Mouse (Mus musculus) MEL (cell line): Measurements from ENCODE around the gene Rpl7l1. TPM values are rescaled to one million over a fixed set of nuclear protein-coding genes. Genes with fewer than 3 reads are reported as not detected.
A peak's percentile ranks its signal among the peaks of the same experiment; 100 is the strongest.

Experiments
- DNase-seq: peaks from one replicate; pipeline ENCODE4 v3.0.0; 2011; ENCODE audit warnings: low read depth, low spot score
- H3K27ac ChIP-seq: 2 replicates; pipeline ENCODE4 v1.5.1; 2012; ENCODE audit warnings: low read depth, mild to moderate bottlenecking, control low read depth, low read length, moderate library complexity; ENCODE audit not compliant: control insufficient read depth
- H3K27me3 ChIP-seq, 2 experiments: fragments of 150-350 bp in 1 of 2; sonication (generic) in 1 of 2; 2 replicates each; pipeline ENCODE4 v1.6.1; 2012; ENCODE audit warnings: low read length in 2 of 2, mild to moderate bottlenecking in 2 of 2, improper control_type of control experiment in 1 of 2, moderate library complexity in 1 of 2; ENCODE audit not compliant: insufficient read depth in 2 of 2, control insufficient read depth in 1 of 2
- H3K36me3 ChIP-seq, 2 experiments: 2 replicates each; pipeline ENCODE4 v1.6.1; 2012 to 2014; ENCODE audit warnings: low read length in 2 of 2, improper control_type of control experiment in 1 of 2, inconsistent platforms in 1 of 2, mild to moderate bottlenecking in 1 of 2; ENCODE audit not compliant: insufficient read depth in 2 of 2, control insufficient read depth in 1 of 2
- H3K4me1 ChIP-seq, 2 experiments: fragments of 150-350 bp in 1 of 2; sonication (generic) in 1 of 2; 2 replicates each; pipeline ENCODE4 v1.6.1; 2012; ENCODE audit warnings: low read length in 2 of 2, improper control_type of control experiment in 1 of 2, mild to moderate bottlenecking in 1 of 2; ENCODE audit not compliant: insufficient read depth in 2 of 2, control insufficient read depth in 1 of 2
- H3K4me3 ChIP-seq, 2 experiments: fragments of 150-350 bp in 1 of 2; sonication (generic) in 1 of 2; 2 replicates each; pipeline ENCODE4 v1.5.1; 2012; ENCODE audit warnings: low read depth in 2 of 2, low read length in 2 of 2, mild to moderate bottlenecking in 2 of 2, moderate library complexity in 2 of 2, control low read depth in 1 of 2, improper control_type of control experiment in 1 of 2; ENCODE audit not compliant: control insufficient read depth in 1 of 2, insufficient read depth in 1 of 2
- H3K79me2 ChIP-seq: 2 replicates; pipeline ENCODE4 v1.6.1; 2012; ENCODE audit warnings: mild to moderate bottlenecking, low read length, moderate library complexity; ENCODE audit not compliant: control insufficient read depth, poor library complexity, insufficient read depth
- H3K9ac ChIP-seq: 2 replicates; pipeline ENCODE4 v1.6.1; 2012; ENCODE audit warnings: low read depth, mild to moderate bottlenecking, control low read depth, low read length, moderate library complexity; ENCODE audit not compliant: control insufficient read depth, poor library complexity, severe bottlenecking
- H3K9me3 ChIP-seq: fragments of 150-350 bp; sonication (generic); replicated peaks from 2 replicates; pipeline ENCODE4 v1.6.1; 2012; ENCODE audit warnings: mild to moderate bottlenecking, low read length, improper control_type of control experiment, moderate library complexity; ENCODE audit not compliant: insufficient read depth
- CHD2 ChIP-seq: IDR thresholded peaks from 2 replicates; pipeline ENCODE4 v1.6.1; 2011; ENCODE audit warnings: low read length, improper control_type of control experiment
- ELF1 ChIP-seq: IDR thresholded peaks from 2 replicates; pipeline ENCODE4 v1.6.1; 2014; ENCODE audit warnings: low read depth, mild to moderate bottlenecking, inconsistent platforms, low read length, improper control_type of control experiment, moderate library complexity
- EP300 ChIP-seq, 2 experiments: IDR thresholded peaks; 2 replicates each; pipeline ENCODE4 v1.6.1; 2011; ENCODE audit warnings: improper control_type of control experiment in 2 of 2, low read length in 2 of 2, low read depth in 1 of 2, mild to moderate bottlenecking in 1 of 2
- ETS1 ChIP-seq: IDR thresholded peaks from 2 replicates; pipeline ENCODE4 v1.6.1; 2012; ENCODE audit warnings: low read depth, mild to moderate bottlenecking, inconsistent platforms, low read length, improper control_type of control experiment, moderate library complexity
- GABPA ChIP-seq: IDR thresholded peaks from 2 replicates; pipeline ENCODE4 v1.6.1; 2012; ENCODE audit warnings: low read depth, mild to moderate bottlenecking, inconsistent platforms, low read length, improper control_type of control experiment, moderate library complexity
- GATA1 ChIP-seq: IDR thresholded peaks from 2 replicates; pipeline ENCODE4 v1.6.1; 2011; ENCODE audit warnings: low read depth, low read length, improper control_type of control experiment
- JUND ChIP-seq: IDR thresholded peaks from 2 replicates; pipeline ENCODE4 v1.6.1; 2011; ENCODE audit warnings: low read depth, mild to moderate bottlenecking, improper control_type of control experiment, low read length
- MAFK ChIP-seq: IDR thresholded peaks from 2 replicates; pipeline ENCODE4 v1.6.1; 2011; ENCODE audit warnings: low read depth, mild to moderate bottlenecking, low read length, improper control_type of control experiment, borderline replicate concordance
- MAX ChIP-seq: IDR thresholded peaks from 2 replicates; pipeline ENCODE4 v1.6.1; 2011; ENCODE audit warnings: low read length, improper control_type of control experiment
- MYB ChIP-seq: IDR thresholded peaks from 2 replicates; pipeline ENCODE4 v1.6.1; 2011; ENCODE audit warnings: mild to moderate bottlenecking, low read depth, low read length, improper control_type of control experiment
- MYC ChIP-seq: IDR thresholded peaks from 2 replicates; pipeline ENCODE4 v1.6.1; 2011; ENCODE audit warnings: low read depth, mild to moderate bottlenecking, low read length, improper control_type of control experiment, moderate library complexity
- NELFE ChIP-seq: IDR thresholded peaks from 2 replicates; pipeline ENCODE4 v1.6.1; 2011; ENCODE audit warnings: low read depth, low read length, improper control_type of control experiment
- NRF1 ChIP-seq: IDR thresholded peaks from 2 replicates; pipeline ENCODE4 v1.6.1; 2014; ENCODE audit warnings: low read depth, mild to moderate bottlenecking, inconsistent platforms, low read length, improper control_type of control experiment, moderate library complexity; ENCODE audit not compliant: poor library complexity, insufficient read depth, severe bottlenecking
- POLR2A ChIP-seq, 2 experiments: IDR thresholded peaks; 2 replicates each; pipeline ENCODE4 v1.6.1; 2011 to 2012; ENCODE audit warnings: low read length in 2 of 2, mild to moderate bottlenecking in 2 of 2, control low read depth in 1 of 2, improper control_type of control experiment in 1 of 2, low read depth in 1 of 2, moderate library complexity in 1 of 2; ENCODE audit not compliant: control insufficient read depth in 1 of 2, insufficient read depth in 1 of 2, poor library complexity in 1 of 2
- POLR2AphosphoS2 ChIP-seq: IDR thresholded peaks from 2 replicates; pipeline ENCODE4 v1.6.1; 2011; ENCODE audit warnings: low read length, improper control_type of control experiment
- SIN3A ChIP-seq: IDR thresholded peaks from 2 replicates; pipeline ENCODE4 v1.6.1; 2012; ENCODE audit warnings: low read length, improper control_type of control experiment, inconsistent platforms
- TCF12 ChIP-seq: IDR thresholded peaks from 2 replicates; pipeline ENCODE4 v1.6.1; 2014; ENCODE audit warnings: low read depth, mild to moderate bottlenecking, inconsistent platforms, low read length, improper control_type of control experiment, moderate library complexity
- UBTF ChIP-seq: IDR thresholded peaks from 2 replicates; pipeline ENCODE4 v1.6.1; 2012; ENCODE audit warnings: low read depth, mild to moderate bottlenecking, inconsistent platforms, low read length, improper control_type of control experiment, moderate library complexity, borderline replicate concordance; ENCODE audit not compliant: insufficient read depth
- ZNF384 ChIP-seq: IDR thresholded peaks from 2 replicates; pipeline ENCODE4 v1.6.1; 2012; ENCODE audit warnings: low read depth, mild to moderate bottlenecking, inconsistent platforms, low read length, improper control_type of control experiment
- polyA plus RNA-seq, 2 experiments: library from polyadenylated mRNA; stranded (reverse) in 1 of 2; unstranded in 1 of 2; fragments of >175 nt in 1 of 2; fragments of >200 nt in 1 of 2; gene quantifications; 2 replicates each; pipeline versions ENCODE4 v1.2.1 to v1.2.4; 2012; ENCODE audit warnings: low replicate concordance in 2 of 2, low read depth in 1 of 2; ENCODE audit not compliant: insufficient read length in 2 of 2, insufficient read depth in 1 of 2, missing spikeins in 1 of 2
- total RNA-seq: library from RNA; depleted of rRNA; stranded (reverse); fragments of 300-350 nt; gene quantifications from 2 replicates; pipeline ENCODE4 v1.2.3, GENCODE M21; 2012

Rpl7l1 gene
- total and polyA plus RNA-seq, 3 experiments: 166 to 342 (median 174) TPM

DNA sequence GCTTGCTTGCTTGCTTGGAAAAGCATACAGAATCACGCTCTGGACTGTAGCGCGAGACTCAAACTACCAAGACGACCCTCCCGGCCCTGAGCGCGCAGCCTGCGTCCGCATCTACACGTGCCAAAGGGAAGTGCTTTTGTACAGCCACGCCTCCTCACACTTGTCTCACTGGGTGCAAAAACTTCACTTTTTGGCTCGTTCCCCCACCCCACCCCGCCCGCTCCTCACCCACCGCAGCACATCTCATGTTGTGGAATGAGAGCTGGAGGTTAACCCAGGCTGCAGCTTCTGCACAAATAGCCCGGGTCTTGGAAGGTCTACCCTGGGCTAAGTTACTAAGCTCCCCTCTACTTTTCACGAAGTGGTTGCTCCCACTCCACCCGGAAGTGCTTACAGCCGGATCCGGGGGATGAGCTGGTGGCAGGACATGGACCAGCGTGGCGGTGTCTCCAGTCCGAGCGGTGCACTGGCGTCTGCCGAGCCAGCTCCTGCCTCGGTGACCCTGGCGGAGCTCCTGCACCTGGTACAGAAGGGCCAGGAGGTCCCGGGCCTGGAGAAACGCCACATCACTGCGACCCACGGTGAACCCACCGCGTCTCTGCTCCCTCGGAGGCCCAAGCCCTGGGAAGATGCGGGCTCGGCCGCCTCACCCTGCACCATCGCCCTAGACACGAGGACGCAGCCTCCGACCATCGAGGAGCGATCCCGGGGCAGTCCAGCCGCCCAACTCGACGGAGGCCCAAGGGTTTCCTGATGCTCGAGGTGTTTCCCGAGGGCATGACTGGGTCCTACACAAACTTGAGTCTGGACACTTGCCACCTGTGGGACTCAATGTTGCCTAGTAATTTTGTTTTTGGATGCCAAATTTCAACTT is 9.8 kb downstream of the Rpl7l1 start, which contains the start of gene 2310039H08Rik (continued):
- TF ChIP-seq NRF1 (no peak), ZNF384 (no peak), POLR2AphosphoS2 (peak; percentile 73; the same call in 1 of the 2 replicates), GATA1 (no peak)

- Histone ChIP-seq H3K27ac (peak overlapping the region; percentile 80), H3K4me1 (peaks cover 0 to 7% of the 10 kb centered on the region in 2 experiments; a peak in 1 of 4 replicates), H3K79me2 (peaks cover 10% of the 10 kb centered on the region)
These were observed 10.5 kb downstream of the Rpl7l1 start for GRCm38 (mm10) chr17:46772038-46772403.

DNA sequence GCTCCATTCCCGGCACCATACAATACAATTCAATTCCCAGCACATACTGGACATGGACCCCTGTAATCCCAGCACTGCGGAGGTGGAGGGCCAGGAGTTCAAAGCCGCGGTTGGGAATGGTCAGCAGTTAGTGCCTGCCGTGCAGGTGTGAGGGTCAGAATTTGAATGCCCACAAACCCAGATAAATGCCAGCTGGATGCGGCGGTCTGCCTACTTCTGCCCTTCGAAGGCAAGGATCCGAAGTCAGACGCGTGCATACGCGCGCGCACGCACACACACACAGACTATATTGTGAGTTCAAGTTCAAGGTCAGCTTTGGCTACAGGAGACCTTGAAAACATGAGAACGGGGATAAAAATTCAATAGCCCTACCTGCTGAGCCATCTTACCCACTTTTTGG is 10.9 kb downstream of the Rpl7l1 start:
- Histone ChIP-seq H3K4me3 (peak overlapping the region; percentile 69 to 91), H3K79me2 (peaks cover 10% of the 10 kb centered on the region), H3K9me3 (no peaks in the 10 kb centered on the region), H3K9ac (peak overlapping the region; percentile 74), H3K27me3 (no peaks in the 10 kb centered on the region), H3K27ac (peak overlapping the region; percentile 80), H3K4me1 (peaks cover 0 to 7% of the 10 kb centered on the region in 2 experiments; a peak in 1 of 4 replicates), H3K36me3 (no peaks in the 10 kb centered on the region; a peak in 1 of 4 replicates)
- TF ChIP-seq CHD2 (no peak), MAX (no peak), POLR2A (IDR thresholded peaks at IDR 0.05; ENCODE audit: control insufficient read depth in 1 of 2, insufficient read depth in 1 of 2, low read depth in 1 of 2, low read length in 2 of 2, poor library complexity in 1 of 2) (no peak), EP300 (IDR thresholded peaks at IDR 0.05; ENCODE audit: low read depth in 1 of 2, low read length in 2 of 2) (no peak), MYC (no peak), UBTF (no peak), TCF12 (no peak), ZNF384 (no peak), MYB (no peak), GABPA (no peak), JUND (no peak), ELF1 (no peak), MAFK (no peak), SIN3A (no peak)
- DNase-seq: no peak

More at GRCm38 (mm10) chr17:46772038-46772403, 10.5 kb downstream of the Rpl7l1 start:
- TF ChIP-seq GABPA (no peak), ETS1 (peak; percentile 28; the same call in 1 of the 2 replicates), MYB (no peak), NELFE (no peak)
- Histone ChIP-seq H3K4me3 (peak overlapping the region; percentile 69 to 91), H3K9ac (peak overlapping the region; percentile 74), H3K36me3 (no peaks in the 10 kb centered on the region; a peak in 1 of 4 replicates), H3K9me3 (no peaks in the 10 kb centered on the region), H3K27me3 (no peaks in the 10 kb centered on the region)
- DNase-seq: no peak
